Mouse (Mus musculus): ENCODE data around the gene Fam107b. TPM values are rescaled to one million over a fixed set of nuclear protein-coding genes. Genes with fewer than 3 reads are reported as not detected.

The Fam107b gene
- polyA plus RNA-seq, 1 experiment from 2014 or later = 41.2 TPM

DNA sequence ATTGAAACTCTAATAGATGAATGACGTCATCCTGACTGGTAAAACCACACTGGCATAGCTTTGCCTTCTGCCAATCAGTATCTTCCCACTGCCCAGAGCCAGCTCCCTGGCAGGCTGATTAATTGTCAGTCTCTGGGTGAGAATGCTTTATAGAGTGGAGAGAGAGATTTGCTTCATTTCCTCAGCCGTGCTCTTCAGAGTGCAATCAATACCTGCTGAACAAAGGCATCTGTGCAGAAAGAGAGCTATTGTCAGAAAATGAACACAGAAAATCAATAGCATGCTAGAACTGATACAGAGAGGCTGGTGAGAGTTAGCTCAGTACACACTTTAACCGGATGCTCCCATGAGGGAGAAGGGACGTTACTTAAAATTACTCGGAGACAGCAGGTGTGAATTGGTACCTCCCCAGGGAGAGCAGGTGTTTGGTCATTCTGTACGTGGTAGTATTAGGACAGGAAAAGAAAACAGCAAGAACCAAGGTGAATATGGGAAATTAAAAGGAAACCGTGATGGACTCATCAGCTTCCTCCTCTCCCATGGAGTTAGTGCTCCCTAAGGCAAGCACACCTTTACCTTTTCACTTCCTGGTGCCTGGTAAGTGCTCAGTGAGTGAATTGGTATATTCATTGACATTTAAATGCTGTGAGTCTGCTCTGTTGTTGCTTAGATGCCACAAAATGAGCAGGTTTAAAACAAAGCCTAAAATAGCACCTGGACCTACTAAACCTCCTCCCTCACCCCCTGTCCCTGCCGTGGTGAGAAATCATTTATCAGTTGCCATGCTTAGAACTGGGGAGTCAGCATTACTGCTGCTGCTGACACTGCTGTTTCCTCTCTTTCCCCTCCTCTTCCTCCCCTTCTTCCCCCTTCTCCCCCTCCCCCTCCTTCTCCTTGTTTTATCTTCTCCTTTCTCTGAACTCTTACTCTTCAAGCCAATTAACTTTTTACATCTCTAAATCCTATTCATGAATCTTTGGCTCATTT, 38.9 kb downstream of the Fam107b start:
- WGBS = 48% methylated on average over 8 of the region's 8 CpGs

DNA sequence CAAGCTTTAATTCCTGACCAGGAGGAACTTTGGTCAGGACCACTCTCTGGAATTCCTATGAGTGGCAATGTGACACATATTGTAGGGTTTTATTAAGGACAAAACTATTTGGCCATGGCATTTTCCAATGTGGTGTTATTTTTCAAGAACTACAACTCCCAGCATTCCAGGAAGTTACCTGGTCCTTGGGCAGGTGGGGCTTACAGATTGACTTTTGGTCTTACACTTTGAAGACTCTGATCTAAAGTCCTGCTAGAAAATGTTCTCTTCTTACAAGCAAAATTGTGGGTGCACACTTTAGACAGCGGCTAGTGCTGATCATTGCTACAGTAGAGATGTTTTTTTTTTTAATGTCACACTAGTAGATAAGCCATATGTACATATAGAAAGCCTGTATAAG, 48.2 kb downstream of the Fam107b start:
- no peak for ATAC-seq (ENCODE audit: insufficient read depth)
- 85% methylated on average over 1 of the region's 1 CpGs for WGBS

More for the DNA sequence above, 38.9 kb downstream of the Fam107b start:
- no peak overlapping the region for H3K9ac ChIP-seq
- no peak for TF ChIP-seq CTCF (IDR thresholded peaks at IDR 0.05; ENCODE audit: low read depth)
- H3K4me1 ChIP-seq (ENCODE audit: insufficient read depth) = no peaks in the 10 kb centered on the region
- H3K4me3 ChIP-seq (ENCODE audit: low read depth, low read length) = no peak overlapping the region
- no peaks in the 10 kb centered on the region for H3K9me3 ChIP-seq (ENCODE audit: low read depth, low read length)
- no peaks in the 10 kb centered on the region for H3K27me3 ChIP-seq (ENCODE audit: insufficient read depth, low read length)
- no peak overlapping the region for H3K27ac ChIP-seq (ENCODE audit: low read depth)
- ATAC-seq (ENCODE audit: insufficient read depth) (no peak), DNase-seq (no peak)
- H3K36me3 ChIP-seq (ENCODE audit: insufficient read depth) = no peaks in the 10 kb centered on the region
- no peak overlapping the region for H3K4me2 ChIP-seq

DNA sequence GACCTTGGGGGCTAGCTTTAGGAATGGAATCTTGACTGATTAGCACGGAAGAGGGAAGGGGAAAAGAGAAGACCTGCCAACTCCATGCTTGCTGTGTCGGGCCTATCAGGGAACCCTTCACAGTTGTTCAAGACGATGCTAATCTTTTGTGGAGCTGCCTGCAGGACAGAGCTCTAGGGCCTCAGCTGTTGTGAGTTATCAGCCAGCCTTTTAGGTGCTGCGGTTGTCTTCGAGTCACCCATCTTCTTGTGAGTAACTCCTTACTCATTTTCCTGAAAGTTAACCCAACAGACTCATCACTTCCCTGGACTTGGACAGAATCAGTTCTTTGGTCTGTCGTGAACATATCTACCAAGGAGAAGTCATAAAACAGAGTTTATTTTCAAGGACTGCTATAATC, 51.3 kb downstream of the Fam107b start:
- Histone ChIP-seq H3K36me3 (ENCODE audit: insufficient read depth) (no peaks in the 10 kb centered on the region), H3K4me3 (ENCODE audit: low read depth, low read length) (no peak overlapping the region), H3K4me2 (no peak overlapping the region), H3K9ac (no peak overlapping the region), H3K27me3 (ENCODE audit: insufficient read depth, low read length) (no peaks in the 10 kb centered on the region), H3K4me1 (ENCODE audit: insufficient read depth) (no peaks in the 10 kb centered on the region), H3K9me3 (ENCODE audit: low read depth, low read length) (no peaks in the 10 kb centered on the region), H3K27ac (ENCODE audit: low read depth) (no peak overlapping the region)
- ATAC-seq (ENCODE audit: insufficient read depth) (no peak), DNase-seq (no peak)
- WGBS = 65% methylated on average over 6 of the region's 6 CpGs
- TF ChIP-seq CTCF (IDR thresholded peaks at IDR 0.05; ENCODE audit: low read depth) = no peak

More for the DNA sequence above, 48.2 kb downstream of the Fam107b start:
- H3K4me2 ChIP-seq = no peak overlapping the region
- no peaks in the 10 kb centered on the region for H3K4me1 ChIP-seq (ENCODE audit: insufficient read depth)
- H3K36me3 ChIP-seq (ENCODE audit: insufficient read depth) = no peaks in the 10 kb centered on the region
- no peak for DNase-seq
- H3K27me3 ChIP-seq (ENCODE audit: insufficient read depth, low read length) = no peaks in the 10 kb centered on the region
- no peak overlapping the region for H3K27ac ChIP-seq (ENCODE audit: low read depth)
- no peaks in the 10 kb centered on the region for H3K9me3 ChIP-seq (ENCODE audit: low read depth, low read length)
- H3K9ac ChIP-seq = no peak overlapping the region
- no peak overlapping the region for H3K4me3 ChIP-seq (ENCODE audit: low read depth, low read length)
- TF ChIP-seq CTCF (IDR thresholded peaks at IDR 0.05; ENCODE audit: low read depth) = no peak

GRCm38 (mm10) chr2:3622158-3622557, 51.9 kb downstream of the Fam107b start:
- no peak for ATAC-seq (ENCODE audit: insufficient read depth)

DNA sequence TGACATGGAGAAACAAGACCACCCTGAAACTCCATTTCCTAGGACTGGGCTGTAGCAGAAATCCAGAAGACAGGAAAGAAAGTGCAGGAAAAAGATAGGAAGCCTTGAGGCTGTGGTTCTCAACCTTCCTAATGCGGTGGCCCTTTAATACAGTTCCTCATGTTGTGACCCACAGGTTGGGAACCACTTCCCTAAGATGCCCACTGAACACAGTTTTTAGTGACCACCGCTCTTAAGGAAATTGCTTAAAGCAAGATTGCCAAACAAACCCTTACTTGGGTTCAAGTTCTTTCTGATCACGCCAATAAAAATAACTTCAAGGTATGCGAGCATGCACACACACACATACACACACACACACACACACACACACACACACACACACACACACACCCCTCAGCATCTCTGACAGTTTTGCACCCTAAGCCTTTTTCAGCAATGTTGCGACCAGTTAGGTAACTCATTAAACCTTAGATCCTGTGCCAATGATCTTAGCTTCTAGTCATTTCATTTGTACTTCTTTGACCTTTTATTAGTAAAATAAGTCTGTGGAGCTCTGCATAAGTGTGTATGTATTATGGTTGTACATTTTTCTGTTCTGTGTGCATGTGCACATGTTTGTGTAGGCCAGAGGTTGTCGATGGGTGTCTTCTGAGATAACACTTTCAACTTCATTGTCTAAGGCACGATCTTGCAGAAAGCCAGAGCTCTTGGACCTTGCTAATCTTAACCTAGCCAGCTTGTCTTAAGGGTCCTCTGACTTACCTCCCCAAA, 53.1 kb downstream of the Fam107b start:
- H3K4me2 ChIP-seq = no peak overlapping the region
- no peaks in the 10 kb centered on the region for H3K9me3 ChIP-seq (ENCODE audit: low read depth, low read length)
- TF ChIP-seq CTCF (IDR thresholded peaks at IDR 0.05; ENCODE audit: low read depth) = no peak
- H3K27me3 ChIP-seq (ENCODE audit: insufficient read depth, low read length) = no peaks in the 10 kb centered on the region
- no peaks in the 10 kb centered on the region for H3K4me1 ChIP-seq (ENCODE audit: insufficient read depth)
- H3K4me3 ChIP-seq (ENCODE audit: low read depth, low read length) = no peak overlapping the region
- DNase-seq = no peak
- H3K36me3 ChIP-seq (ENCODE audit: insufficient read depth) = no peaks in the 10 kb centered on the region
- H3K27ac ChIP-seq (ENCODE audit: low read depth) = no peak overlapping the region
- no peak for ATAC-seq (ENCODE audit: insufficient read depth)
- 87% methylated on average over 7 of the region's 7 CpGs for WGBS
- no peak overlapping the region for H3K9ac ChIP-seq

More at GRCm38 (mm10) chr2:3622158-3622557, 51.9 kb downstream of the Fam107b start:
- H3K4me1 ChIP-seq (ENCODE audit: insufficient read depth) = no peaks in the 10 kb centered on the region
- H3K36me3 ChIP-seq (ENCODE audit: insufficient read depth) = no peaks in the 10 kb centered on the region
- no peak for DNase-seq
- H3K9me3 ChIP-seq (ENCODE audit: low read depth, low read length) = no peaks in the 10 kb centered on the region
- no peak overlapping the region for H3K4me2 ChIP-seq
- no peak overlapping the region for H3K27ac ChIP-seq (ENCODE audit: low read depth)
- no peaks in the 10 kb centered on the region for H3K27me3 ChIP-seq (ENCODE audit: insufficient read depth, low read length)
- H3K9ac ChIP-seq = no peak overlapping the region
- 82% methylated on average over 2 of the region's 2 CpGs for WGBS
- no peak for TF ChIP-seq CTCF (IDR thresholded peaks at IDR 0.05; ENCODE audit: low read depth)
- H3K4me3 ChIP-seq (ENCODE audit: low read depth, low read length) = no peak overlapping the region

- H3K27me3 ChIP-seq (ENCODE audit: insufficient read depth, low read length) = no peaks in the 10 kb centered on the region
- TF ChIP-seq CTCF (IDR thresholded peaks at IDR 0.05; ENCODE audit: low read depth) = no peak
- 79% methylated on average over 7 of the region's 7 CpGs for WGBS
- DNase-seq = no peak
- H3K27ac ChIP-seq (ENCODE audit: low read depth) = no peak overlapping the region
- H3K4me3 ChIP-seq (ENCODE audit: low read depth, low read length) = no peak overlapping the region
- H3K36me3 ChIP-seq (ENCODE audit: insufficient read depth) = no peaks in the 10 kb centered on the region
- H3K4me2 ChIP-seq = no peak overlapping the region
- no peak overlapping the region for H3K9ac ChIP-seq
- no peak for ATAC-seq (ENCODE audit: insufficient read depth)
- no peaks in the 10 kb centered on the region for H3K4me1 ChIP-seq (ENCODE audit: insufficient read depth)
- H3K9me3 ChIP-seq (ENCODE audit: low read depth, low read length) = no peaks in the 10 kb centered on the region
These were observed 53.8 kb downstream of the Fam107b start for GRCm38 (mm10) chr2:3623981-3624584.

All from lung, embryonic 14.5 days (tissue).